Mouse (Mus musculus) WW6 (cell line): ENCODE data around the gene Dtx4.

Source experiments
- DNase-seq: peaks from one replicate; pipeline ENCODE4 v3.0.0-alpha.2; 2013; ENCODE audit warnings: low read depth, low spot score

The Dtx4 gene

GRCm38 (mm10) chr19:12420555-12420954 is 80.7 kb downstream of the Dtx4 start:
- DNase-seq: no peak

- DNase-seq: no peak
Observed at GRCm38 (mm10) chr19:12418312-12418711, 82.9 kb downstream of the Dtx4 start.

GRCm38 (mm10) chr19:12417361-12417760 is 83.9 kb downstream of the Dtx4 start, which contains the start of gene Olfr1441:
Olfr1441 (plus strand) TSS chr19:12417433.
- no peak for DNase-seq
